Mouse (Mus musculus) limb, embryonic 14.5 days (tissue): ENCODE measurements around the gene Syde2. TPM values are rescaled to one million over a fixed set of nuclear protein-coding genes. Genes with fewer than 3 reads are reported as not detected.
A peak's percentile ranks its signal among the peaks of the same experiment; 100 is the strongest.

Experiments
- ATAC-seq: fragments of 200-750 bp; cut with Nextera tagmentation; 2 replicates; pipeline ENCODE4 v1.8.0; 2017; ENCODE audit warnings: low read depth, moderate number of reproducible peaks, moderate TSS enrichment; ENCODE audit not compliant: low FRiP score
- DNase-seq: peaks from one replicate; pipeline ENCODE4 v3.0.0-alpha.2; 2015; ENCODE audit warnings: low spot score
- H3K27ac ChIP-seq: fragments of 300-500 bp; sonication (generic); replicated peaks from 2 replicates; pipeline ENCODE4 v1.5.1; 2014; ENCODE audit warnings: low read depth, mild to moderate bottlenecking, low read length, moderate library complexity, mixed read lengths
- H3K27me3 ChIP-seq: fragments of 300-500 bp; sonication (generic); 2 replicates; pipeline ENCODE4 v1.6.1; 2014; ENCODE audit warnings: low read length, mixed read lengths; ENCODE audit not compliant: control insufficient read depth, insufficient read depth
- H3K36me3 ChIP-seq: fragments of 300-500 bp; sonication (generic); 2 replicates; pipeline ENCODE4 v1.6.1; 2014; ENCODE audit warnings: mild to moderate bottlenecking, low read length, moderate library complexity, mixed read lengths; ENCODE audit not compliant: control insufficient read depth, insufficient read depth
- H3K4me1 ChIP-seq: fragments of 300-500 bp; sonication (generic); 2 replicates; pipeline ENCODE4 v1.6.1; 2014; ENCODE audit warnings: antibody characterized with exemption, low read length, mixed read lengths; ENCODE audit not compliant: control insufficient read depth, insufficient read depth
- H3K4me2 ChIP-seq: fragments of 300-500 bp; sonication (generic); replicated peaks from 2 replicates; pipeline ENCODE4 v1.6.1; 2014; ENCODE audit warnings: low read depth, mild to moderate bottlenecking, low read length, moderate library complexity; ENCODE audit not compliant: severe bottlenecking
- H3K4me3 ChIP-seq: fragments of 300-500 bp; sonication (generic); replicated peaks from 2 replicates; pipeline ENCODE4 v1.5.1; 2014; ENCODE audit warnings: low read length
- H3K9ac ChIP-seq: fragments of 300-500 bp; sonication (generic); 2 replicates; pipeline ENCODE4 v1.6.1; 2014; ENCODE audit warnings: mild to moderate bottlenecking, low read depth, low read length, moderate library complexity; ENCODE audit not compliant: severe bottlenecking
- H3K9me3 ChIP-seq: fragments of 300-500 bp; sonication (generic); 2 replicates; pipeline ENCODE4 v1.6.1; 2016; ENCODE audit warnings: low read length; ENCODE audit not compliant: control insufficient read depth
- POLR2A ChIP-seq: fragments of 200-500 bp; IDR thresholded peaks from 2 replicates; pipeline ENCODE4 v1.8.0; 2012; ENCODE audit warnings: inconsistent platforms, mild to moderate bottlenecking, moderate library complexity, borderline replicate concordance; ENCODE audit not compliant: insufficient read depth, insufficient read length; ENCODE audit errors: extremely low read depth
- WGBS: fragments of 180-500 bp; shearing (Covaris S2); extraction: QIAGEN DNeasy Blood & Tissue Kit; methylation state at CpG from one replicate; pipeline ENCODE4 v1.1.7; 2014; 5-methylcytosine and 5-hydroxymethylcytosine counted together
- polyA plus RNA-seq, 2 experiments: library from polyadenylated mRNA; depleted of rRNA in 1 of 2; stranded (reverse) in 1 of 2; unstranded in 1 of 2; fragments of >200 nt; fragmentation: Nextera tagmentation in 1 of 2; extraction: Ambion mirVana in 1 of 2; gene quantifications; 2 replicates each; pipeline versions ENCODE4 v1.2.1 to v1.2.3; 2012 to 2014

Gene Syde2
- polyA plus RNA-seq, 2 experiments = 2.8 to 6.0 TPM

DNA sequence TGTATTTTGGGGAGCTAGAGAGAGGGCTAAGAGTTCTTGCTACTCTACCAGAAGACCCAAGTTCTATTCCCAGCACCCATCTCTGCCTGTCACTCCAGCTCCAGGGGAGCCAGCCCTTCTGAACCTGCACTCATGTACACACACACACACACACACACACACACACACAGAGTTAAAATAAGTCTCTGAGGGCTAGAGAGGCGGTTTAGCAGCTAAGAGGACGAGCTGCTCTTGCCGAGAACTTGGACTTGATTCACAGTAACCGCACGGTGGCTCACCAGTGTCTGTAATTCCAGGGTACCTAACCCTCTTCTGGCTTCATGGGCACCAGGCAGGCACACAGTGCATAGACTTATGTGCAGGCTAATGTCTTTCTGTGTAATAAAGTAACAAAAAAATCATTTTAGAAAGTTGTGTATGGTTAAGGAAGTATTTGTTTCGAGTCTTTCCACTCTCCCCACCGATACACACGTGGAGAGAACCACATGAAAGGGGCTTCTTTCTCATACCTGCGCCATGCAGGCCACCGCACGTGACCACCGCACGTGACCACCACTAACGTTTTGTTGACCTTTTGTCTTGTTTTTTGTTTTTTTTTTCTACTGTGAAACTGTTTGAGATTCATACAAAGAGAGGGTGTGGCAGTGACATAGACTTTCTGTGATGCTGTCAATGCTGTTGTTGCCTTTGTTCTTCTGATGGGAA lies 16.8 kb downstream of the Syde2 start:
- 93% methylated on average over 14 of the region's 14 CpGs for WGBS
- ATAC-seq = no peak
- H3K36me3 ChIP-seq = peaks cover 45% of the 10 kb centered on the region

DNA sequence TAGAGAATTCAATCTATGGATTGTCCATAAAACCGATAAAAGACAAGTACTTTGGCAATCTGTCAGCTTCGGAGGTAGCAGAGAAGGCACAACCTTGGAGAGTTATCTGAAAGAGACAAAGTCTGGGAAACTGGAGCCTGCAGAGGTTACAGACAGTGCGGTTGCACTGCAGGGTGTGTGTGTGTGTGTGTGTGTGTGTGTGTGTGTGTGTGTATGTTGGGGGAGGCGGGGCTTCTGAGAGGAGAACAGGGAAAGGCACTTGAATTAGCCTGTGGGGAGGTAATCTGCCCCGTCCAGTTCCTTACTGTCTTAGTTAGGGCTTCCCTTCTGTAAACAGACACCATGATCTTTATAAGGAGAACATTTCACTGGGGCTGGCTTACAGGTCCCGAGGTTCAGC lies 20.2 kb downstream of the Syde2 start:
- no peak for DNase-seq
- Histone ChIP-seq H3K9me3 (no peaks in the 10 kb centered on the region), H3K4me2 (no peak overlapping the region), H3K9ac (no peak overlapping the region), H3K36me3 (peaks cover 23% of the 10 kb centered on the region), H3K27me3 (no peaks in the 10 kb centered on the region), H3K27ac (no peak overlapping the region), H3K4me1 (peaks cover 4% of the 10 kb centered on the region; the same call in 1 of the 2 replicates), H3K4me3 (no peak overlapping the region)
- WGBS = 85% methylated on average over 6 of the region's 6 CpGs
- no peak for TF ChIP-seq POLR2A
- ATAC-seq = no peak

More for the DNA sequence above, 16.8 kb downstream of the Syde2 start:
- no peak overlapping the region for H3K4me2 ChIP-seq
- H3K9ac ChIP-seq = no peak overlapping the region
- no peak for DNase-seq
- no peaks in the 10 kb centered on the region for H3K9me3 ChIP-seq
- no peaks in the 10 kb centered on the region for H3K4me1 ChIP-seq
- no peaks in the 10 kb centered on the region for H3K27me3 ChIP-seq
- no peak overlapping the region for H3K27ac ChIP-seq
- TF ChIP-seq POLR2A = no peak
- no peak overlapping the region for H3K4me3 ChIP-seq

DNA sequence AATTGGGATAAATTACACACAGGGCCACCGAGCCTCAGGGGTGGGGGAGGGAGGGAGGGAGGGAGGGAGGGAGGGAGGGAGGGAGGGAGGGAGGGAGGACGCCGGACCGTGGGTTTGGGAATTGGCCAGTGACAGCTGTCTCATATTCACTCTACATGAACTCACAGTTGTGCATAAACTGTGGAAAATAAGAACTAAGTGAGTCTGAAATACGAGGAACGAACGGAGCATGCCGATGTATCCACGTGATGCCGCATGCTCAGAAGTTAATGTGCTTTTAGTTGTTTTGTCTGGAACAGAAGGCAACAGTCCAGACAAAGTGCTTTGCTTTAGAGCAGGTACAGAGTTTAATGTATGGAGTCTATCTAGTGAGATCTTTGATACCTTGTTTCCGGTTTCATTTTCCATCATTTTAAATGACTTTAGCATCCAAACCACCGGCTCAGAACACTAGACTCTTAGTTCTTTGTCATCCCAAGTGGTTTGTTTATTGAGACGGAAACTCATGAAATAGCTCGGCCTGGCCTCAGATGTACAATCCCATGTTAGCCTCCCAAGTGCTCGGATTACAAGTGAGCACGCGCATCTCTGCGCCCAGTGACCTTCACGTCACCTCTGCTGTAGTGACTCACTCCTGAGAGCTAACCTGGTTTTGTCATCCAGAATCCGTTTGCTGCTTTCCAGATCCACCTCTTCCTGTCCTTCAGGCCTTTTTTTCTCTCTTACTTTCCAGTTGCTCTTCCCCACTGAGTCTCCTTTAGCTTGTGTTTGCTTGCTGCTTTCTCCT lies 22.4 kb downstream of the Syde2 start:
- Histone ChIP-seq H3K27me3 (no peaks in the 10 kb centered on the region), H3K9ac (no peak overlapping the region), H3K4me3 (no peak overlapping the region), H3K4me1 (peaks cover 4% of the 10 kb centered on the region; the same call in 1 of the 2 replicates), H3K4me2 (no peak overlapping the region), H3K9me3 (no peaks in the 10 kb centered on the region), H3K27ac (peak overlapping the region; percentile 59; the same call in 1 of the 2 replicates), H3K36me3 (peaks cover 29% of the 10 kb centered on the region)
- peak; percentile 84 for ATAC-seq
- TF ChIP-seq POLR2A = no peak
- 47% methylated on average over 19 of the region's 20 CpGs for WGBS
- peak; percentile 73 for DNase-seq

DNA sequence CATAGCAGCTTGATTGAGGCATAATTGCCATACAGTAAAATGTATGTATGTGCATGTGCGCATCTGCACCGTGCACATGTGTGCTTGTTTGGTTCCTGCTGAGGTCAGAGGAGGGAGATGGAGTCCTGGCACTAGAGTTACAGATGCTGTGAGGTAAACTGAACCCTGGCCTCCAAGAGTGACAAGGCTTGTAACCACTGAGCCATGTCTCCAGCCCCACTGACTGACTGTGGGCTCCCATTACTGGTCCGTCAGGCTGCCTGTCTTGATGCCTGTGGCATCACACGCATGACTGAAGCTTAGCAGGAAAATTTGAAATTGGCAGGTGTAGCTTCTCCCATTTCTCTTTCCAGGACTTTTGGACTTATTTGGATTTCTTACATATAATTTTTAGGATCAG lies 23.1 kb downstream of the Syde2 start:
- Histone ChIP-seq H3K36me3 (peaks cover 32% of the 10 kb centered on the region), H3K4me1 (peaks cover 4% of the 10 kb centered on the region; the same call in 1 of the 2 replicates), H3K4me3 (no peak overlapping the region), H3K9me3 (no peaks in the 10 kb centered on the region), H3K4me2 (no peak overlapping the region), H3K27me3 (no peaks in the 10 kb centered on the region), H3K27ac (peak overlapping the region; percentile 59; the same call in 1 of the 2 replicates), H3K9ac (no peak overlapping the region)
- ATAC-seq (no peak; the same call in 1 of the 2 replicates), DNase-seq (no peak)
- no peak for TF ChIP-seq POLR2A
- 82% methylated on average over 4 of the region's 4 CpGs for WGBS

DNA sequence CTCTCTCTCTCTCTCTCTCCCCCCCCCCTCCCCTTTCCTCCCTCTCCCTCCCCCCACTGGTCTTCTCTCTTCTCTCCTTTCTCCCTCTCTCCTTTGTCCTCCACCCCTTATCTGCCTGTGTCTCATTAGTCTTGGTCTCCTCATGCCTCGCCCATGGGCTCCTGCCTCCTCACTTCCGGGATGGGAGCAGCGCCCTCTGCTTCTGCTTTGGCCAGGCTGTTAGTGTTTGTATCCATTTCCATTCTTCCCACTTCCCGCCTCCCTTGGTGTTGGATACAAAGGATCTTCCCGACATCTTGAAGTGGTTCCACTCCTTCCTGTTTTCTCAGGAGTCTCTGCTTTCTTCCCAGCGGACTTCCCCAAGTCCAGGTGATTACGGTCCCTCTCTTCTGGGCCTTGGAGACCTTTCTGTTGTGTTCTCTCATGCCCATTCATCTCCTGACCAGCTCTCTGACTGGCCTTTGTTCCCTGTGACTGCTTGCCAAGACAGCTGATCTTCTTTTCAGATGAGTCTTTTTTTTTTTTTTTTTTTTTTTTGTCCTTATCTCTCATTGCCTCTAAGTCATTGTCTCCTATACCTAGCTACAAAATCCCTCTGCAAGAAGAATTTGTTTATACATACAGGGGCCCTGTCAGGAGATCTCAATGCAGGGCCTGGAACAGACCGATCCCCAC lies 24.0 kb downstream of the Syde2 start:
- TF ChIP-seq POLR2A = no peak
- no peak overlapping the region for H3K4me3 ChIP-seq
- ATAC-seq (no peak), DNase-seq (no peak)
- no peaks in the 10 kb centered on the region for H3K9me3 ChIP-seq
- peaks cover 4% of the 10 kb centered on the region; the same call in 1 of the 2 replicates for H3K4me1 ChIP-seq
- peaks cover 38% of the 10 kb centered on the region for H3K36me3 ChIP-seq
- H3K27me3 ChIP-seq = no peaks in the 10 kb centered on the region
- no peak overlapping the region for H3K9ac ChIP-seq
- no peak overlapping the region for H3K4me2 ChIP-seq
- WGBS = 76% methylated on average over 8 of the region's 8 CpGs
- no peak overlapping the region for H3K27ac ChIP-seq
